Mouse (Mus musculus) cerebellum, adult (tissue): ENCODE results near the gene Ptprn2.

Source experiments
- ATAC-seq: cut with Nextera tagmentation; 2 replicates; pipeline ENCODE4 v1.9.2; 2017; ENCODE audit warnings: mild to moderate bottlenecking, moderate library complexity, mixed read lengths; ENCODE audit not compliant: insufficient number of reproducible peaks, low FRiP score, low TSS enrichment

Ptprn2 gene

DNA sequence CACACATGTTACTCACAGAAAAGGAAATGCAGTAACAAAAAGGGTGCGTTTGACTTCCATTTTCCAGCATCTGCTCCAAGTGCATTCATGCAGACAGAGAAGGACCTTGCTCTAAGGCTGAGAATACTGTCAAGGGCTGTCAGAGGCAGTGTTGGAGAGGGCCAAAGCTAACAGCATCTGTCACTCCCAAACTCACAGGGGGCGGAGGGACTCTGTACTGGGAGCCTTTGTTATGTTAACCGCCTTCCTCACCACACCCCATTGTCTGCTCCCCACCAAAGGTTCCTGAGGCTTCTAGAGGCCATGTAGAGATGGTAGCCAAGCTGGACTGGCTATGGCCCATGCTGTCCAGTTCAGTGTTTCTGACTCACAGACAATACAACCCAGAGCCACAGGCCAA, 553.9 kb downstream of the Ptprn2 start:
- no peak for ATAC-seq

GRCm38 (mm10) chr12:117041409-117041808, 555.9 kb downstream of the Ptprn2 start:
- no peak for ATAC-seq

DNA sequence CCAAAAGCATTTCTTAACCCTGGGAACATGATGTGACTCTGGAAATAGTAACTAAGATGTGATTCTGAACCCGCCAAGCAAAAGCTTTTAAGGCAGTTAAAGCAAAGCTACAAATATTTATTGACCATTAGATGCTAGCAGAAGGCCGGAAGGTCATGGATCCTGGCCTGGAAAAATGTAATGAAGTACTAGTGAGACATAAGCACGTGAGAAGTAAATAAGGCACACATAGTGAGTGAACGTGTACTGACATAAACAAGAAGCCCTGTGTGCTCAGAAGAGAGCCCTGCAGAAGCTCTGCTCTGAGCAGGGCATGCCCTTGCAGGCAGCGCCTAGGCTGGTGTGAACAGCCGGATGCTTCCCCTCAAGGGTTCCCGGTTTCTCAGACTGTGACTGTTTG, 557.2 kb downstream of the Ptprn2 start:
- no peak for ATAC-seq

DNA sequence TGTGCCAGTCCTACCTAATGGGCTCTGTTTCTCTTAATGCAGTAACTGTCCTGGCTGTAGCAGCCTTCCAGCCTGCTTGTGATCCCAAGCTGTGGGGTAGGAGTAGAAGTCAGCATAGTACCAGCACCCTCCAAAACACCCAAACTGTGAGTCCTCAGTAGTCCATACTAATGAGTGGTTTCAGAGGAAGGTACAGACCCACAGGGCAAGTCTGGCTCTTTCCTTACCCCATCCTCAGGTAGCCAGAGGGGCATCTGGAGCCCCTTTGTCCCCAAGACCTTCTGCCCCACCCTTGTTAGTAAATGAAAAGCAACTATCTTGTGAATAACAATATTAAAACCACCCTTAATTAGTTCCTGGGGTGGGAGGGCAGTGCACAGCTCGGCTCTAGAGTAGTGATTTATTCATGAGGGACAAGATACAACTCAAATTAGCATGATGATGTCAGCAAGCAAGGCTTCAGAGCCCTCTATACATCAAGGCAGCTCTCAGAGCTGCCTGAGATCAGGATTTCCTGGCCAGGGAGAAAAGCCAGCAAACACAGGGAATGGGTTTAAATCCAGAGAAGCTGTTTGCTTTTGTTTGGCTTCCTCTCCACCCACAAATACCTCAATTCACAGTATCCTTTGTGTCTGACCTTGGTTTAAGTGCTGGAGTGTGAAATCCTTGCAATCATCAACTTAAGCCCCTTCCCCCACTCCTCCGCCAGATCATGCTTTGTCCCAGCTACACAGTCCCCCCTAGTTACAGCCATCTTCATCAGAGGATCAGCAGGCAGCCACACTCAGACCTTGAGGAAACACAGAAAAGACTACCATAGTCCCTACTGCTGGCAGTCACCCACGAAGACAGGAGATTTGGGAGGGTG, 562.1 kb downstream of the Ptprn2 start:
- no peak for ATAC-seq

DNA sequence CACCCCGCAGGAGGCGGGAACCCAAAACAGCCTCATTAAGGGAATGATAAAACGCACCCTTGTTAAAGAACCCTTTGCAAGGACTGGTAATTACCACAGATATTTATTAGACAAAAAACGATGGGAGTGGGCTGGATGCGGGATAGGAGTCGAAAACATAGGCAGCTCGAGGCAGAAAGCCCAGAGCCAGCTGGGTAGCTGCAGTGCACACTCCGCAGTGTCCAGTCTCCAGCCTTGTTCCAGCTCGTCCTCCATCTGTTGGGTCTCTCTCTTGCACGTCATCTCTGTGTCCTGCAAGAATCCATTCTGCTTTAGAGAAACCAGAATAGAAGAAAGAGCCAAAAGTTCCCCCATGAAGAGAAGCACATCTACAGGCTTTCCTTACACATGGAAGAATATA, 564.3 kb downstream of the Ptprn2 start:
- no peak for ATAC-seq

GRCm38 (mm10) chr12:117053223-117053850, 567.8 kb downstream of the Ptprn2 start:
- no peak for ATAC-seq

GRCm38 (mm10) chr12:117053851-117054769, 568.6 kb downstream of the Ptprn2 start:
- no peak for ATAC-seq

- no peak for ATAC-seq
These were observed 569.5 kb downstream of the Ptprn2 start for GRCm38 (mm10) chr12:117054925-117055570.

GRCm38 (mm10) chr12:117058184-117058958, 572.9 kb downstream of the Ptprn2 start:
- no peak for ATAC-seq

DNA sequence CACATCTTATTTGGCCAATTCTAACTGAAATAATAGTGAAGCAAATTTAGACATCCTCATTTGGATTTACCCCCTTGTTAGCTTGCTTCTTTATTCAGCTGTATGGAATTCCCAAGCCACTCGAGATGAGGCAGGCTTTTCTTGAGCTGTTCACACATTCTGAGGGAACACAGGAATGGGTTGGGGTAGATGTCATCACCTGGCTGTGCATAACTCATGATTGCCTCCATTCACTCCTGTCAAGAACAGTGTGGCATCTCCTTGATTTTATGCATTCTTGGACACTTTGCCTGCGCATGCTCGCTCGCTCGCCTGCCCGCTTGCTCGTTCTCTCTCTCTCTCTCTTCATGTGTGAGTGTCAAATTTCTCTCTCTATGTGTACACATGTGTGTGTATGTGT, 573.5 kb downstream of the Ptprn2 start:
- no peak for ATAC-seq

- 0 out of 2 replicates have a peak, but pooled peaks have one; percentile 31 for ATAC-seq
These were observed 592.1 kb downstream of the Ptprn2 start for GRCm38 (mm10) chr12:117077664-117078063.

GRCm38 (mm10) chr12:117078945-117079344, 593.4 kb downstream of the Ptprn2 start:
- no peak for ATAC-seq

GRCm38 (mm10) chr12:117079724-117080123, 594.2 kb downstream of the Ptprn2 start:
- no peak for ATAC-seq

- ATAC-seq: no peak
These were observed 598.6 kb downstream of the Ptprn2 start for GRCm38 (mm10) chr12:117083856-117084701.

GRCm38 (mm10) chr12:117084702-117085409, 599.3 kb downstream of the Ptprn2 start:
- no peak for ATAC-seq

DNA sequence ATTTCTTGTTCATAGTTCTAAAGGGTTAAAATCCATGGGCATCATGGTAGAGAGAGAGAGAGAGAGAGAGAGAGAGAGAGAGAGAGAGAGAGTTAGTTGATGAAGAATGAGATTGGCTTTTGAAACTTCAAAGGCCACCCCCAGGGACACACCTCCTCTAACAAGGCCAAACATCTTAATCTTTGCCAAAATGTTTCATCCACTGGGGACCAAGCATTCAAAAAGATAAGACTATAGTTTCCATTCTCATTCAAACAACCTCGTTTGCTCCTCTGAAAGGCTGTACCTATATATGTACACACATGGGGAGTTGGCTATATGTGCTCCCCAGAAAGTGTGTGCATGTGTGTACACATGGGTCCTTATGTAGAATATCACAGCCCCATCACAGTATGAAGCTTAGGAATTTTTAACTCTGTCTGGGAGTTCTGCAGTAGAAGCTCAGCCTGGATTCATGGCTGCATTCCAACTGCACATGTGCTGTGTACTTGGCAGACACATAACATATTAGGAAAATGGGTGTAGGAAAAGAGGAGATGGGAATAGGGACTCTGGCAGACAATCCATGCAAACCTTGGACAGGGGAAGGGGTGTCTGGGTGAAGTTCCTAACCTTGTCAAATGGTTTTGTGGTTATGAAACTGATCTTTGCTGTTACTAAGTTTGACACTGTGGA, 600.3 kb downstream of the Ptprn2 start:
- 0 out of 2 replicates have a peak, but pooled peaks have one; percentile 42 for ATAC-seq

- ATAC-seq: no peak
These were observed 607.0 kb downstream of the Ptprn2 start for GRCm38 (mm10) chr12:117092345-117093107.
